Mouse (Mus musculus): ENCODE data around the gene Sema7a.

Sema7a gene

GRCm38 (mm10) chr9:57939431-57940348 is at the start of gene Sema7a:
Sema7a (plus strand) TSS chr9:57940112.
- DNase-seq (ENCODE audit: low spot score) = peak; percentile 71

- DNase-seq (ENCODE audit: low spot score) = no peak
These were observed 39.4 kb upstream of the Sema7a start for GRCm38 (mm10) chr9:57900478-57900877.

GRCm38 (mm10) chr9:57901197-57901596 is 38.7 kb upstream of the Sema7a start:
- DNase-seq (ENCODE audit: low spot score) = no peak

GRCm38 (mm10) chr9:57901601-57902000 is 38.3 kb upstream of the Sema7a start:
- DNase-seq (ENCODE audit: low spot score) = no peak

- no peak for DNase-seq (ENCODE audit: low spot score)
These were observed 37.8 kb upstream of the Sema7a start for GRCm38 (mm10) chr9:57902132-57902531.

- DNase-seq (ENCODE audit: low spot score) = no peak
These were observed 36.2 kb upstream of the Sema7a start for GRCm38 (mm10) chr9:57903589-57904249.

GRCm38 (mm10) chr9:57904250-57904644 is 35.7 kb upstream of the Sema7a start:
- DNase-seq (ENCODE audit: low spot score) = no peak

GRCm38 (mm10) chr9:57907206-57907605 is 32.7 kb upstream of the Sema7a start:
- DNase-seq (ENCODE audit: low spot score) = no peak

- peak; percentile 95 for DNase-seq (ENCODE audit: low spot score)
These were observed 29.4 kb upstream of the Sema7a start, which contains the start of gene Ubl7 for GRCm38 (mm10) chr9:57910254-57911160. Ubl7 (plus strand) TSS chr9:57910979.

- no peak for DNase-seq (ENCODE audit: low spot score)
These were observed 27.3 kb upstream of the Sema7a start for GRCm38 (mm10) chr9:57912571-57912970.

- DNase-seq (ENCODE audit: low spot score) = no peak
These were observed 18.3 kb upstream of the Sema7a start for GRCm38 (mm10) chr9:57921491-57922060.

- no peak for DNase-seq (ENCODE audit: low spot score)
These were observed 17.5 kb upstream of the Sema7a start for GRCm38 (mm10) chr9:57922381-57922780.

GRCm38 (mm10) chr9:57923046-57923445 is 16.9 kb upstream of the Sema7a start:
- no peak for DNase-seq (ENCODE audit: low spot score)

- DNase-seq (ENCODE audit: low spot score) = peak; percentile 70
These were observed 8.6 kb upstream of the Sema7a start for GRCm38 (mm10) chr9:57931166-57931767.

GRCm38 (mm10) chr9:57932253-57932652 is 7.7 kb upstream of the Sema7a start:
- no peak for DNase-seq (ENCODE audit: low spot score)

- no peak for DNase-seq (ENCODE audit: low spot score)
These were observed 6.9 kb upstream of the Sema7a start for GRCm38 (mm10) chr9:57932831-57933602.

- DNase-seq (ENCODE audit: low spot score) = peak; percentile 91
These were observed 4.1 kb upstream of the Sema7a start for GRCm38 (mm10) chr9:57935683-57936437.

- DNase-seq (ENCODE audit: low spot score) = no peak
These were observed 2.7 kb upstream of the Sema7a start for GRCm38 (mm10) chr9:57937171-57937570.

- DNase-seq (ENCODE audit: low spot score) = no peak
These were observed 2.3 kb upstream of the Sema7a start for GRCm38 (mm10) chr9:57937651-57938050.

Data from lung, postnatal 25 days (tissue).